Mouse (Mus musculus) midbrain, postnatal 0 days (tissue): ENCODE measurements around the gene Ntn3. TPM values are rescaled to one million over a fixed set of nuclear protein-coding genes. Genes with fewer than 3 reads are reported as not detected.

Experiments used
- ATAC-seq: fragments of 200-750 bp; cut with Nextera tagmentation; 2 replicates; pipeline ENCODE4 v1.8.0; 2017; ENCODE audit warnings: moderate number of reproducible peaks, mild to moderate bottlenecking, moderate TSS enrichment, moderate library complexity; ENCODE audit not compliant: low FRiP score
- DNase-seq: peaks from one replicate; pipeline ENCODE4 v3.0.0-alpha.2; 2015; ENCODE audit warnings: low spot score
- H3K27ac ChIP-seq: fragments of 300-500 bp; sonication (generic); 2 replicates; pipeline ENCODE4 v1.5.1; 2014; ENCODE audit warnings: low read depth, mild to moderate bottlenecking, low read length, mixed read lengths
- H3K27me3 ChIP-seq: fragments of 300-500 bp; sonication (generic); 2 replicates; pipeline ENCODE4 v1.6.1; 2014; ENCODE audit warnings: low read length, control low read depth, mixed read lengths; ENCODE audit not compliant: insufficient read depth
- H3K36me3 ChIP-seq: fragments of 300-500 bp; sonication (generic); 2 replicates; pipeline ENCODE4 v1.6.1; 2014; ENCODE audit warnings: low read length, control low read depth, mixed read lengths; ENCODE audit not compliant: insufficient read depth
- H3K4me1 ChIP-seq: fragments of 300-500 bp; sonication (generic); 2 replicates; pipeline ENCODE4 v1.6.1; 2014; ENCODE audit warnings: mild to moderate bottlenecking, control low read depth, antibody characterized with exemption, low read length, mixed read lengths; ENCODE audit not compliant: insufficient read depth
- H3K4me2 ChIP-seq: fragments of 300-500 bp; sonication (generic); 2 replicates; pipeline ENCODE4 v1.6.1; 2014; ENCODE audit warnings: low read depth, mild to moderate bottlenecking, low read length, mixed read lengths; ENCODE audit not compliant: poor library complexity, severe bottlenecking
- H3K4me3 ChIP-seq: fragments of 300-500 bp; sonication (generic); 2 replicates; pipeline ENCODE4 v1.5.1; 2014; ENCODE audit warnings: low read depth, mild to moderate bottlenecking, low read length, moderate library complexity
- H3K9ac ChIP-seq: fragments of 300-500 bp; sonication (generic); replicated peaks from 2 replicates; pipeline ENCODE4 v1.6.1; 2014; ENCODE audit warnings: mild to moderate bottlenecking, low read length, moderate library complexity, mixed read lengths; ENCODE audit not compliant: poor library complexity, severe bottlenecking
- H3K9me3 ChIP-seq: fragments of 300-500 bp; sonication (generic); 2 replicates; pipeline ENCODE4 v1.6.1; 2016; ENCODE audit warnings: low read length, control low read depth
- CTCF ChIP-seq: IDR thresholded peaks from 2 replicates; pipeline ENCODE4 v1.5.1; 2016; ENCODE audit warnings: antibody characterized with exemption, mild to moderate bottlenecking
- WGBS: fragments of 180-500 bp; shearing (Covaris S2); extraction: QIAGEN DNeasy Blood & Tissue Kit; methylation state at CpG from one replicate; pipeline ENCODE4 v1.1.7; 2014; 5-methylcytosine and 5-hydroxymethylcytosine counted together
- polyA plus RNA-seq: library from polyadenylated mRNA; unstranded; fragments of >200 nt; fragmentation: Nextera tagmentation; extraction: Ambion mirVana; gene quantifications from 2 replicates; pipeline ENCODE4 v1.2.1, GENCODE M21; 2015
- total RNA-seq: library from RNA; depleted of rRNA; stranded (reverse); fragments of >200 nt; gene quantifications from 2 replicates; pipeline ENCODE4 v1.2.3, GENCODE M21; 2014

Ntn3 gene
- total and polyA plus RNA-seq, 2 experiments from 2014 or later: 4.0 to 23.6 TPM

GRCm38 (mm10) chr17:24248641-24249040 is 39.3 kb upstream of the Ntn3 start:
- Histone ChIP-seq H3K4me1 (no peaks in the 10 kb centered on the region), H3K4me3 (no peak overlapping the region), H3K9ac (no peak overlapping the region), H3K27me3 (no peaks in the 10 kb centered on the region), H3K27ac (no peak overlapping the region), H3K36me3 (peaks cover 6% of the 10 kb centered on the region), H3K9me3 (no peaks in the 10 kb centered on the region), H3K4me2 (no peak overlapping the region)
- 95% methylated on average over 2 of the region's 2 CpGs for WGBS
- no peak for ATAC-seq
- DNase-seq: no peak
- peak; percentile 32; the same call in 1 of the 2 replicates for TF ChIP-seq CTCF

- no peaks in the 10 kb centered on the region for H3K27me3 ChIP-seq
- no peak overlapping the region for H3K27ac ChIP-seq
- H3K4me2 ChIP-seq: no peak overlapping the region
- 98% methylated on average over 8 of the region's 8 CpGs for WGBS
- H3K36me3 ChIP-seq: peaks cover 21% of the 10 kb centered on the region
- no peaks in the 10 kb centered on the region for H3K4me1 ChIP-seq
- H3K9ac ChIP-seq: no peak overlapping the region
- H3K4me3 ChIP-seq: no peak overlapping the region
- no peaks in the 10 kb centered on the region for H3K9me3 ChIP-seq
- no peak for TF ChIP-seq CTCF
- ATAC-seq: no peak
- DNase-seq: no peak
These were observed 34.7 kb upstream of the Ntn3 start for GRCm38 (mm10) chr17:24244061-24244460.

GRCm38 (mm10) chr17:24243311-24243969 is 34.1 kb upstream of the Ntn3 start:
- 89% methylated on average over 4 of the region's 4 CpGs for WGBS
- H3K4me1 ChIP-seq: no peaks in the 10 kb centered on the region
- DNase-seq (peak; percentile 14), ATAC-seq (no peak)
- H3K9ac ChIP-seq: no peak overlapping the region
- TF ChIP-seq CTCF: peak; percentile 71
- peaks cover 21% of the 10 kb centered on the region for H3K36me3 ChIP-seq
- no peaks in the 10 kb centered on the region for H3K27me3 ChIP-seq
- H3K4me2 ChIP-seq: no peak overlapping the region
- no peak overlapping the region for H3K4me3 ChIP-seq
- H3K9me3 ChIP-seq: no peaks in the 10 kb centered on the region
- H3K27ac ChIP-seq: no peak overlapping the region

- WGBS: 94% methylated on average over 7 of the region's 7 CpGs
- DNase-seq (no peak), ATAC-seq (no peak)
- Histone ChIP-seq H3K9ac (no peak overlapping the region), H3K4me1 (no peaks in the 10 kb centered on the region), H3K27ac (no peak overlapping the region), H3K9me3 (no peaks in the 10 kb centered on the region), H3K4me2 (no peak overlapping the region), H3K27me3 (no peaks in the 10 kb centered on the region), H3K36me3 (peaks cover 44% of the 10 kb centered on the region), H3K4me3 (no peak overlapping the region)
- no peak for TF ChIP-seq CTCF
These were observed 27.6 kb upstream of the Ntn3 start for GRCm38 (mm10) chr17:24236921-24237320.

GRCm38 (mm10) chr17:24236479-24236878 is 27.1 kb upstream of the Ntn3 start:
- DNase-seq: no peak
- H3K27ac ChIP-seq: no peak overlapping the region
- no peaks in the 10 kb centered on the region for H3K9me3 ChIP-seq
- no peaks in the 10 kb centered on the region for H3K27me3 ChIP-seq
- H3K36me3 ChIP-seq: peaks cover 42% of the 10 kb centered on the region
- 97% methylated on average over 1 of the region's 1 CpGs for WGBS
- no peak overlapping the region for H3K4me2 ChIP-seq
- ATAC-seq: no peak
- no peak for TF ChIP-seq CTCF
- no peaks in the 10 kb centered on the region for H3K4me1 ChIP-seq
- no peak overlapping the region for H3K9ac ChIP-seq
- no peak overlapping the region for H3K4me3 ChIP-seq

GRCm38 (mm10) chr17:24227941-24228340 is 18.6 kb upstream of the Ntn3 start:
- H3K4me3 ChIP-seq: no peak overlapping the region
- H3K4me1 ChIP-seq: no peaks in the 10 kb centered on the region
- ATAC-seq (no peak), DNase-seq (no peak)
- H3K9me3 ChIP-seq: no peaks in the 10 kb centered on the region
- TF ChIP-seq CTCF: no peak
- WGBS: 90% methylated on average over 7 of the region's 7 CpGs
- peaks cover 36% of the 10 kb centered on the region for H3K36me3 ChIP-seq
- H3K9ac ChIP-seq: no peak overlapping the region
- no peaks in the 10 kb centered on the region for H3K27me3 ChIP-seq
- H3K4me2 ChIP-seq: no peak overlapping the region
- H3K27ac ChIP-seq: no peak overlapping the region
